Mouse (Mus musculus): Measurements from ENCODE around the gene Reep6.

GRCm38 (mm10) chr10:80351896-80352295 is 22.1 kb downstream of the Reep6 start:
- TF ChIP-seq CTCF (IDR thresholded peaks at IDR 0.05; ENCODE audit: low read depth) (no peak), EP300 (optimal IDR thresholded peaks at IDR 0.05) (no peak)

Data from stomach, postnatal 0 days (tissue).